8 mouse cellular contexts compared by ENCODE assay signal in the genomic region with DNA sequence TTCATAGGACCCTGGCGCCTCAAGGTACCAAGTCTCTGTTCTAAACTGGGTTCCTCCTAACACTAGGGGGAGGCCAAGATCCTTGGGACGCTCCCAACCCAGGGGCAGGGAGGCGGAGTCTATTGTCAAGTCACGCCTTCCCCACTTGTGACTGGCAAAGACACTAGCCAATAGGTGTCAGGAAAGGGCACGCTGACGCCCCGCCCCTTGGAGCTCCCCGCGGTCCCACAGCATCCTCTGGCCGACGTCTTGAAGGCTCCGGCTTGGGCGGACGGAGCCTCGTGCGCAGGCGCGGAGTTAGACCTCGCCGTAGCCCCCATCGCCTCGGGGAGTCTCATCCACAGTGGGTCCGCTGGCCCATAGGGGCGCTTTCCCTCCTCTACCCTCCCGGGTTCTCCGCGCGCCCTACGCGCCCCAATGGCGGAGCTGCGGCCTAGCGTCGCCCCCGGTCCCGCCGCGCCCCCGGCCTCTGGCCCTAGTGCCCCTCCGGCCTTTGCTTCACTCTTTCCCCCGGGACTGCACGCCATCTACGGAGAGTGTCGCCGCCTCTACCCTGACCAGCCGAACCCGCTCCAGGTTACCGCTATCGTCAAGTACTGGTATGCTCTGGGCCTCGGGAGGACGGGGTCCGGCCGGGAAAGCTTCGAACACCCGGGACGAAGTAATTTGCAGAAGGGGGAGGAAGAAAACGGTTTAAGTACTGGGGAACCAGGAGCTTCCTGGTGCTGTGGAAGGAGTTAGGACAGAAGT. TPM values are rescaled to one million over a fixed set of nuclear protein-coding genes. Genes with fewer than 3 reads are reported as not detected.
DNase-seq lines count a peak whose midpoint lies in the region; ATAC-seq and TF ChIP-seq lines count a peak whose summit lies in the region.

Gene Sufu (plus strand): TSS at position 211 of the 750 bp plus-strand sequence.

- peak within 1 kb of the TSS; percentile 87 for H3K4me3 ChIP-seq in bone marrow macrophage, adult 2 months (ENCODE audit: insufficient read depth, low read length)
- H3K4me3 ChIP-seq in embryonic fibroblast, embryonic 13.5 days (ENCODE audit: insufficient read depth, low read length): peak within 1 kb of the TSS; percentile 88
- H3K4me3 ChIP-seq in heart, embryonic 10.5 days: peak within 1 kb of the TSS; percentile 92
- H3K4me3 ChIP-seq in kidney, embryonic 15.5 days (replicated peaks): peak within 1 kb of the TSS; percentile 80

- TF ChIP-seq CTCF in bone marrow macrophage, adult 2 months (IDR thresholded peaks at IDR 0.05; ENCODE audit: low read depth, low read length): 0 out of 2 replicates have a peak, but pooled peaks have one; percentile 22
- peak; percentile 81 for TF ChIP-seq CTCF in embryonic fibroblast, embryonic 13.5 days (IDR thresholded peaks at IDR 0.05; ENCODE audit: borderline replicate concordance, insufficient read depth, low read length)

- TF ChIP-seq POLR2A in bone marrow macrophage, adult 2 months (IDR thresholded peaks at IDR 0.05; ENCODE audit: borderline replicate concordance, low read depth, low read length): no peak
- peak; percentile 96 for TF ChIP-seq POLR2A in embryonic fibroblast, embryonic 13.5 days (IDR thresholded peaks at IDR 0.05; ENCODE audit: low read depth, low read length)

- H3K27ac ChIP-seq in bone marrow macrophage, adult 2 months (ENCODE audit: insufficient read depth, low read depth, low read length): peak within 1 kb of the TSS; percentile 25
- H3K27ac ChIP-seq in embryonic fibroblast, embryonic 13.5 days (ENCODE audit: insufficient read depth, low read length): peak within 1 kb of the TSS; percentile 7
- H3K27ac ChIP-seq in heart, embryonic 10.5 days: peak within 1 kb of the TSS; percentile 93
- H3K27ac ChIP-seq in kidney, embryonic 15.5 days: peak within 1 kb of the TSS; percentile 91

- H3K9me3 ChIP-seq in heart, embryonic 10.5 days: no peaks in the 10 kb centered on the region
- H3K9me3 ChIP-seq in kidney, embryonic 15.5 days (replicated peaks): no peaks in the 10 kb centered on the region

- no peaks in the 10 kb centered on the region for H3K27me3 ChIP-seq in heart, embryonic 10.5 days (ENCODE audit: insufficient read depth, poor library complexity, severe bottlenecking)
- H3K27me3 ChIP-seq in kidney, embryonic 15.5 days: no peaks in the 10 kb centered on the region

- H3K4me1 ChIP-seq in bone marrow macrophage, adult 2 months (ENCODE audit: control insufficient read depth, insufficient read depth, low read length): peaks cover 21% of the 10 kb centered on the region
- peaks cover 10% of the 10 kb centered on the region; the same call in 1 of the 2 replicates for H3K4me1 ChIP-seq in embryonic fibroblast, embryonic 13.5 days (ENCODE audit: control insufficient read depth, insufficient read depth, low read length)
- peaks cover 58% of the 10 kb centered on the region for H3K4me1 ChIP-seq in heart, embryonic 10.5 days
- peaks cover 59% of the 10 kb centered on the region for H3K4me1 ChIP-seq in kidney, embryonic 15.5 days

- ATAC-seq in kidney, embryonic 15.5 days (replicated peaks; ENCODE audit: low FRiP score): peak; percentile 89
- peak; percentile 86 for ATAC-seq in monocyte, adult 5-6 weeks (replicated peaks; ENCODE audit: insufficient number of reproducible peaks, low FRiP score, low TSS enrichment, poor library complexity, severe bottlenecking)

- DNase-seq in A20 (ENCODE audit: low read depth, low spot score): peak; percentile 99
- peak; percentile 100 for DNase-seq in heart, embryonic 10.5 days (ENCODE audit: low spot score)
- DNase-seq in liver: peak; percentile 99
- peak; percentile 99 for DNase-seq in spleen, postnatal 4 days (ENCODE audit: low spot score in 2 of 2)

- H3K36me3 ChIP-seq in heart, embryonic 10.5 days: peaks cover 10% of the 10 kb centered on the region
- H3K36me3 ChIP-seq in kidney, embryonic 15.5 days: peaks cover 13% of the 10 kb centered on the region

- under 1% methylated on average over 56 of the region's 57 CpGs for WGBS in heart, embryonic 10.5 days
- WGBS in kidney, embryonic 15.5 days: under 1% methylated on average over 57 of the region's 57 CpGs

- H3K4me2 ChIP-seq in kidney, embryonic 15.5 days: peak within 1 kb of the TSS; percentile 84

- H3K9ac ChIP-seq in kidney, embryonic 15.5 days: peak within 1 kb of the TSS; percentile 91

RNA-seq across cellular contexts. Expression of gene Sufu, which starts in this region (rescaled TPM):
- polyA plus RNA-seq in bone marrow macrophage, adult 2 months (2012; ENCODE audit: insufficient read depth, insufficient read length, missing spikeins): 14.7 and 15.1 TPM in 2 replicates
- polyA plus RNA-seq in embryonic fibroblast, embryonic 13.5 days (2011; ENCODE audit: insufficient read length, low read depth, missing spikeins): 19.8 and 22.0 TPM in 2 replicates
- polyA plus RNA-seq in heart, embryonic 10.5 days (2016; fragmentation: Nextera tagmentation; extraction: Ambion mirVana): 30.9 and 32.8 TPM in 2 replicates
- 42.3 and 46.5 TPM in 2 replicates for polyA plus RNA-seq in kidney, embryonic 15.5 days (2015; fragmentation: Nextera tagmentation; extraction: Ambion mirVana)
- 5.5 to 11.0 TPM (median 5.8 TPM) in 3 replicates for total RNA-seq in monocyte, adult 5-6 weeks (2017)

Comparison
In these comparisons a context has a peak if more than half of its experiments do, and no peak if none do; other contexts are left out.
1. Peak in every context shown above with its lines: DNase-seq, ATAC-seq, H3K4me3 ChIP-seq and H3K27ac ChIP-seq.
2. H3K27ac ChIP-seq: peak in every context shown above with its lines; median percentile 93 in heart, embryonic 10.5 days; 91 in kidney, embryonic 15.5 days; 25 in bone marrow macrophage, adult 2 months; 7 in embryonic fibroblast, embryonic 13.5 days.